Mouse (Mus musculus) limb, embryonic 14.5 days (tissue): Measurements from ENCODE around the gene Gm49380. TPM values are rescaled to one million over a fixed set of nuclear protein-coding genes. Genes with fewer than 3 reads are reported as not detected.

Source experiments
- ATAC-seq: fragments of 200-750 bp; cut with Nextera tagmentation; 2 replicates; pipeline ENCODE4 v1.8.0; 2017; ENCODE audit warnings: low read depth, moderate number of reproducible peaks, moderate TSS enrichment; ENCODE audit not compliant: low FRiP score
- DNase-seq: peaks from one replicate; pipeline ENCODE4 v3.0.0-alpha.2; 2015; ENCODE audit warnings: low spot score
- H3K27ac ChIP-seq: fragments of 300-500 bp; sonication (generic); replicated peaks from 2 replicates; pipeline ENCODE4 v1.5.1; 2014; ENCODE audit warnings: low read depth, mild to moderate bottlenecking, low read length, moderate library complexity, mixed read lengths
- H3K27me3 ChIP-seq: fragments of 300-500 bp; sonication (generic); 2 replicates; pipeline ENCODE4 v1.6.1; 2014; ENCODE audit warnings: low read length, mixed read lengths; ENCODE audit not compliant: control insufficient read depth, insufficient read depth
- H3K36me3 ChIP-seq: fragments of 300-500 bp; sonication (generic); 2 replicates; pipeline ENCODE4 v1.6.1; 2014; ENCODE audit warnings: mild to moderate bottlenecking, low read length, moderate library complexity, mixed read lengths; ENCODE audit not compliant: control insufficient read depth, insufficient read depth
- H3K4me1 ChIP-seq: fragments of 300-500 bp; sonication (generic); 2 replicates; pipeline ENCODE4 v1.6.1; 2014; ENCODE audit warnings: antibody characterized with exemption, low read length, mixed read lengths; ENCODE audit not compliant: control insufficient read depth, insufficient read depth
- H3K4me2 ChIP-seq: fragments of 300-500 bp; sonication (generic); replicated peaks from 2 replicates; pipeline ENCODE4 v1.6.1; 2014; ENCODE audit warnings: low read depth, mild to moderate bottlenecking, low read length, moderate library complexity; ENCODE audit not compliant: severe bottlenecking
- H3K4me3 ChIP-seq: fragments of 300-500 bp; sonication (generic); replicated peaks from 2 replicates; pipeline ENCODE4 v1.5.1; 2014; ENCODE audit warnings: low read length
- H3K9ac ChIP-seq: fragments of 300-500 bp; sonication (generic); 2 replicates; pipeline ENCODE4 v1.6.1; 2014; ENCODE audit warnings: mild to moderate bottlenecking, low read depth, low read length, moderate library complexity; ENCODE audit not compliant: severe bottlenecking
- H3K9me3 ChIP-seq: fragments of 300-500 bp; sonication (generic); 2 replicates; pipeline ENCODE4 v1.6.1; 2016; ENCODE audit warnings: low read length; ENCODE audit not compliant: control insufficient read depth
- POLR2A ChIP-seq: fragments of 200-500 bp; IDR thresholded peaks from 2 replicates; pipeline ENCODE4 v1.8.0; 2012; ENCODE audit warnings: inconsistent platforms, mild to moderate bottlenecking, moderate library complexity, borderline replicate concordance; ENCODE audit not compliant: insufficient read depth, insufficient read length; ENCODE audit errors: extremely low read depth
- WGBS: fragments of 180-500 bp; shearing (Covaris S2); extraction: QIAGEN DNeasy Blood & Tissue Kit; methylation state at CpG from one replicate; pipeline ENCODE4 v1.1.7; 2014; 5-methylcytosine and 5-hydroxymethylcytosine counted together
- polyA plus RNA-seq, 2 experiments: library from polyadenylated mRNA; depleted of rRNA in 1 of 2; stranded (reverse) in 1 of 2; unstranded in 1 of 2; fragments of >200 nt; fragmentation: Nextera tagmentation in 1 of 2; extraction: Ambion mirVana in 1 of 2; gene quantifications; 2 replicates each; pipeline versions ENCODE4 v1.2.1 to v1.2.3; 2012 to 2014

Gene Gm49380
- polyA plus RNA-seq, 2 experiments = 0.23 to 0.49 TPM

GRCm38 (mm10) chr9:44084236-44084635, 29.1 kb downstream of the Gm49380 start:
- no peak for DNase-seq
- no peak for ATAC-seq
- H3K27ac ChIP-seq = no peak overlapping the region
- H3K4me1 ChIP-seq = peaks cover 47% of the 10 kb centered on the region
- peak overlapping the region; percentile 98 for H3K4me2 ChIP-seq
- no peak for TF ChIP-seq POLR2A
- H3K9me3 ChIP-seq = no peaks in the 10 kb centered on the region
- H3K4me3 ChIP-seq = peak overlapping the region; percentile 61
- 2% methylated on average over 14 of the region's 14 CpGs for WGBS
- H3K36me3 ChIP-seq = no peaks in the 10 kb centered on the region
- peaks cover 14% of the 10 kb centered on the region for H3K27me3 ChIP-seq
- H3K9ac ChIP-seq = peak overlapping the region; percentile 70

DNA sequence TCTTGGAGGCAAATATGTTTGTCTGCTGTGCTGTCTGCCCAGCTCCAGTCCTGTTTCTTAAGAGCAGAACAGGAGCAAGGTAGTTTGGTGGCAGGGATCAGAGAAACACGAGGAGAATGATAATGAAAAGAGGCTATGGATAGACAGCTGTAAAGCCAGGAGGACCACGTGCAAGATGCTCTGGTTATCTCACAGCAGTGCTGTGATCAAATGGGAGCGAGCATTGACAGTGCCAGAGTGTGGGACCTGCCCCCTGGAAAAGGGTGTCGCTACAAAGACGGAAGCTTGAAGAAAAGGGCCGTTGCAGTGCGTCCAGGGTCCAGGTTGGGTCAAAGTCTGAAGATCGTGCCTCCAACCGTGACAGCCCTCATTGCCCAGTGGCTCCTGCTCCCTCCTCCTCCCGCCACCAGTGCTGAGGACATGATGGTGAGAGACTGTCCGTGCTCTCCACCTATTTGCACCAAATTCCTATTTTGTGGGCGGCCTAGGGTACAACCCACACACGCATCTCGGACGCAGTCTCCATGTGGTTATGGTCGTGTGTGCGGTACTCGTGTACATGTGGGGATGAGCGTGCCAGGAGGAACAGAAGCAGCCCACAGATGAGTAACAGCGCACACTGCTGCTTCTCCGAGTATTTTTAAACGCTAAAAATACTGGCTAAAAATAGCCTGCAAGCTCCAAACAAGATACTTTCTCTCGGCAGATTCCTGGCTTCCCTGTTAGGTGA, 29.7 kb downstream of the Gm49380 start:
- Histone ChIP-seq H3K4me1 (peaks cover 52% of the 10 kb centered on the region), H3K9me3 (no peaks in the 10 kb centered on the region), H3K36me3 (no peaks in the 10 kb centered on the region), H3K4me2 (peak overlapping the region; percentile 98), H3K27ac (no peak overlapping the region), H3K4me3 (peak overlapping the region; percentile 61), H3K27me3 (peaks cover 14% of the 10 kb centered on the region), H3K9ac (no peak overlapping the region)
- ATAC-seq (no peak), DNase-seq (no peak)
- 15% methylated on average over 23 of the region's 23 CpGs for WGBS
- no peak for TF ChIP-seq POLR2A

- no peak for TF ChIP-seq POLR2A
- Histone ChIP-seq H3K36me3 (no peaks in the 10 kb centered on the region), H3K9me3 (no peaks in the 10 kb centered on the region), H3K27me3 (peaks cover 14% of the 10 kb centered on the region), H3K4me2 (no peak overlapping the region), H3K9ac (no peak overlapping the region), H3K4me3 (no peak overlapping the region), H3K4me1 (peaks cover 45% of the 10 kb centered on the region), H3K27ac (no peak overlapping the region)
- DNase-seq = no peak
- ATAC-seq = no peak
- WGBS = 88% methylated on average over 5 of the region's 5 CpGs
These were observed 31.0 kb downstream of the Gm49380 start for GRCm38 (mm10) chr9:44082266-44082665.

- Histone ChIP-seq H3K4me3 (no peak overlapping the region), H3K36me3 (no peaks in the 10 kb centered on the region), H3K4me1 (peaks cover 40% of the 10 kb centered on the region), H3K27me3 (peaks cover 14% of the 10 kb centered on the region), H3K27ac (no peak overlapping the region), H3K4me2 (no peak overlapping the region), H3K9ac (no peak overlapping the region), H3K9me3 (no peaks in the 10 kb centered on the region)
- WGBS = 26% methylated on average over 5 of the region's 5 CpGs
- TF ChIP-seq POLR2A = no peak
- ATAC-seq = no peak
- no peak for DNase-seq
These were observed 31.7 kb downstream of the Gm49380 start for GRCm38 (mm10) chr9:44081581-44081980.

DNA sequence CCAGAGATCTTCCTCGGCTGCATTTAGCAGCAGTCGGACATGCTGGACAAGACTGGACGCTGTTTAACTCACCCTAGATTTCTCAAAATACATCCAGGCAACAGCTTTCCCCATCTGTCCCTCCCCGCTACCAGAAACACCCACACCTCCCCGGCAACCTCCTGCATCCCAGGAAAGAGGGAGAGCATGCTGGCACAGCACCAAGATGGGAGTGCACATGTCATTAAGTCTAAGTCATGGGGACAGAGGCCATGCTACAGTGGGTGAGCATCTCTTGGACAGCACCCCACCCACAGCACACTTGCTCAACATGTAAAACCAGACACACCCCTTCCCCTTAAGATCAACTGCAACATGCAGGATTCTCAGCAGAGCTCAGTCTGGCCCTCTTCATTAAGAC, 32.3 kb downstream of the Gm49380 start:
- no peaks in the 10 kb centered on the region for H3K36me3 ChIP-seq

More for the DNA sequence above, 32.3 kb downstream of the Gm49380 start:
- no peak for DNase-seq
- Histone ChIP-seq H3K27me3 (peaks cover 14% of the 10 kb centered on the region), H3K9me3 (no peaks in the 10 kb centered on the region), H3K27ac (no peak overlapping the region), H3K4me1 (peaks cover 40% of the 10 kb centered on the region), H3K4me2 (no peak overlapping the region), H3K9ac (no peak overlapping the region), H3K4me3 (no peak overlapping the region)
- no peak for ATAC-seq
- 58% methylated on average over 5 of the region's 5 CpGs for WGBS
- no peak for TF ChIP-seq POLR2A
